Mouse (Mus musculus) erythroblast, adult 5-6 weeks (primary cell): ENCODE data around the gene Mre11a. TPM values are rescaled to one million over a fixed set of nuclear protein-coding genes. Genes with fewer than 3 reads are reported as not detected.
"Not testable (repeated sequence)": the region's sequence is repeated elsewhere in the genome, so short reads cannot be mapped to it uniquely, and the experiment has no call there.

Source experiments
- ATAC-seq: replicated peaks from 2 replicates; pipeline ENCODE4 v1.8.0; 2016; ENCODE audit warnings: moderate number of reproducible peaks, mild to moderate bottlenecking, moderate TSS enrichment, inconsistent platforms; ENCODE audit not compliant: poor library complexity, low FRiP score, severe bottlenecking
- total RNA-seq, 2 experiments: library from RNA; stranded (forward) in 1 of 2; stranded (reverse) in 1 of 2; fragments of 150-400 nt in 1 of 2; fragments of 200-764, 138-1000 nt in 1 of 2; gene quantifications; 2 replicates each; pipeline versions ENCODE4 v1.2.3 to v1.2.4; 2015 to 2017; ENCODE audit warnings: low replicate concordance in 2 of 2

Gene Mre11a
- total RNA-seq, 2 experiments from 2014 or later = 15.0 to 22.3 TPM

DNA sequence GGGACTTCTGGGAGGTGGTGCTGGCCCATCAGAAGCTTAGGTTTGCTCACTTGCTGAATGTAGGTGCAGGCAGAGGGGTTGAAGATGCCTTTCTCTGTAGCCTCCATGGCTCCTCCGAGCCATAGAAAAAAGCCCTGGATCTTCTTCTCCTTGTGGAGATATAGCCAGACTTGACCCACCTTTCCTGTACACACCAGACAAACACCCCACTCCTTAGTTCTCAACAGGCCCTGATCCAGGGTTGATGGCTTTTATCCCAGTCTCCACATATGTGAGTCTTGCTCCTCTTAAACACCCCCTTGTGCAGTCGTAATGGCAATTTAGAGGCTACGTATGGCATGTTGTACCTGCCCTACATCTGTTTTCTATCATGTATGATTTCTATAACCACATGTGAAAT lies 78.7 kb downstream of the Mre11a start:
- no peak for ATAC-seq

DNA sequence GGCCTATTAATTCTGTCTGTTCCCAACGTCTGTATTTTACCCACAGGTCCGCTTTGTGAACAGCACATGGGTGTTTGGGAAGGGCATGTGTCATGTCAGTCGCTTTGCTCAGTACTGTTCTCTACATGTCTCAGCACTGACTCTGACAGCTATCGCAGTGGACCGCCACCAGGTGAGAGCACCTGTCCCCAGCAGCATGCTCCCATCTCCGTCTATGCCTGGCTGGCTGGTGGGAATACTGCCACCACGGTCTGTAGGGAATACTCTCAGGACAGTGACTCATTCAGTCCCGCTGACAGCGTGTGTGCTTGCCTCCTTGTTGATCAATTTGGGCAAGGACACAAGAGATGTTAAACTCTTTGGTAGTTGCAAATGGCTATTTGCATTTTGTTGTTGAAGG lies 80.3 kb downstream of the Mre11a start:
- no peak for ATAC-seq

DNA sequence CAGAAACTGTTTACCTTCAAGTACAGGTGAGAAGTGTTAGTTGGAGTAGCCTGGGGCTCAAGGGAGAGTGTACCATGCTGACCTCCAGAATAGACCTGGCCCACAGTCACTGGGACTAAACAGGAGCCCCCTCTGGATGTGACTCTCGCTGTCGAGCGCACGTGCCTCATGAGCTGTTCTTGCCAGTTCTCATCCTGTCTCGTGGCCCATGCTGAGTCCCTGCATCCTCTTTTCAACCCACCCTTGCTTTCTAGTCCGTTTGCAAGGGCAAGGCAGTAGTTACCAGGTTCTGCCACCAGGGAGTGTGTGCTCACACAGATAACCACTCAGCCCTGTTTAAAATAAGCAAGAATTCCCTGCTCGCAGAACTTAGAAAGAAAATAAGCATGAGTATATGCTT lies 82.5 kb downstream of the Mre11a start:
- no peak for ATAC-seq

GRCm38 (mm10) chr9:14868326-14868725 lies 83.9 kb downstream of the Mre11a start:
- ATAC-seq = no peak

DNA sequence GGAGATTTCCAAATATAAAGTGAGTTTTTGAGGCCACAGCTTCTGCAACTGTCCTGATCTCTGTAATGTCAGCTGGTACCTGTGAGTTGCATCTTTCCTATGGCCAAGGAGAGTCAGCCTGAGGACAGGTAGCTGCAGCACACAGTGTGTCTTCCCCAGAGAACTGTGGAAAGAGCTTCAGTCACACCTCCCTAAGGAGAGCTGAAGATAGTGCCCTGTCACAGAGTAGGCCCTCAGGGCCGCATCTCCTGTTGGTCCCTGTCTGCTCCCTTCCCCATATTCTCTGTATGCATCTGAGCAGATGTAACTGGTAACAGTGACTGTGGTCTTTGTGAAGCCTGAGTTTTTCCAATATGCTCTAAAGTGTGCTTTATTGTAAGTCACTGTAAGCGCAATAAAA lies 85.9 kb downstream of the Mre11a start:
- ATAC-seq = no peak

GRCm38 (mm10) chr9:14870802-14871201 lies 86.3 kb downstream of the Mre11a start:
- ATAC-seq = no peak

- ATAC-seq = no peak
Measured at GRCm38 (mm10) chr9:14871536-14871935, 87.1 kb downstream of the Mre11a start.

DNA sequence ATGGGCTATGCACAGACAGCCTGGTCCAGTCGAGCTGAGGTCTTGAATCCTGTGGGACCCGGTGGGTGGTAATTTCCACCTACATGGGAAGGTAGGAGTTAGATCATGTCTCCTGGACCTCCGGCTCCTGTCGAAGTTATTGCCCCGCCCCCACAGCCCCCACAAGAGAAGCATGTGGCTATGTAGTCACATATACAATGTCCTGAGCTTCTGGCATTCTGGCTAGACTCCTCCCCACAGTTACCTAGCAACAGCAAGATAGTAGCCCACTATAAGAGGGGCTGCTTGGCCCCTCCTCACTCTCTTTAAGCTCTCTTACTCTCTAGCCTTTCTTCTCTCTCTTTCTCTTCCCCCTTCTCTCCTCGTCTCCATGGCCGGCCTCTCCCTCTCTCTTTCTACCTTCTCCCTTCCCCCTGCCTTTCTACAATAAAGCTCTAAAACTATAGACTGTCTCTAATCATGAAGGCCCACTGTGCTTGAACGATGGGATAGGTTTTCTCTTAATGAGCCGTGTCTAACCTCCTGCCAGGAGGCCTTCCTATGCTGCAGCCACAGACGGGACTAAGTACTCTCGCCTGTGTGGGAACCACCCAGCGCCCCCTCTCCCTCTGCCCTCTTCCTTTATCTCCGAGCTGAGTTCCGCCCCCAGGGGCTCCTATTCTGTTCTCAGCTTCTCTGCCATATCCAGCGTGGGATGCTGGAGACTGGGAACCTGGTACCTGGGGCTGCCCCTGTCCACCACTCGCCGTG lies 87.9 kb downstream of the Mre11a start:
- ATAC-seq = no peak

DNA sequence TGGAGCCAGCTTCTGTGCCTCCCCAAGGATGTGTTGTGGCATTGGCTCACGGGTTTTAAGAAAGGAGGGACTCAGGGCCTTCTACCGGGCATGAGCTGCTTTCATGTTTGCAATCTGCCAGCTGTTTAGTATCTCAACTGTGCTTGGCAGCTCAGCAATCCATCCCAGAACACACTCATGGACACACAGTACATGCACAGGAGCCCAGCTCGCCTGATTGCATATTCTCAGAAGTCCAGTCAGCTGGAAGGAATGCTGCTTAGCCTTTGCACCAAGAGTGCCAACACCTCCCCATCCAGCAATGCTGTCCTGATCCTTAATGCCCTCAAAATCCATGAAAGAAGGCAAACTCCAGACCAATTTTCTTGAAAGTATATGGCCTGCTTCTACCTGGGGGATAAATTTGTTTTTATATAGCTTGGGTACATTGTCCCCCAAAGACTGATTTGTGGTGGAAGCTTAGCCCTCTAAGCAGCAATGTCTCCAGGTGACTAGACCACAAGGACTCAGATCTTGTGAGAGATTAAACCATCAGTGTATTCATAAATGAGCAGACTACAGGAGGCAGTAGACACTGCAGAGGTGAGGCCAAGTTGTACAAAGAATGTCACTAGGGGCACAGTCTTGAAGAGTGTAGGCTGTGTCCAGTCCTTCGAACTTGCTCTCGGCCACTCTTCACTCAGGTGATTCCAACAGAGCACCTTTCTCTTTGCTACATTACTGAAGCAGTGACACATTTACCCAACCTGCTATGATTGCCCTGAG lies 91.5 kb downstream of the Mre11a start:
- no peak for ATAC-seq

- not testable (repeated sequence) for ATAC-seq
Measured at GRCm38 (mm10) chr9:14876566-14876965, 92.1 kb downstream of the Mre11a start.

- ATAC-seq = no peak
Measured at GRCm38 (mm10) chr9:14884641-14885040, 100.2 kb downstream of the Mre11a start.

DNA sequence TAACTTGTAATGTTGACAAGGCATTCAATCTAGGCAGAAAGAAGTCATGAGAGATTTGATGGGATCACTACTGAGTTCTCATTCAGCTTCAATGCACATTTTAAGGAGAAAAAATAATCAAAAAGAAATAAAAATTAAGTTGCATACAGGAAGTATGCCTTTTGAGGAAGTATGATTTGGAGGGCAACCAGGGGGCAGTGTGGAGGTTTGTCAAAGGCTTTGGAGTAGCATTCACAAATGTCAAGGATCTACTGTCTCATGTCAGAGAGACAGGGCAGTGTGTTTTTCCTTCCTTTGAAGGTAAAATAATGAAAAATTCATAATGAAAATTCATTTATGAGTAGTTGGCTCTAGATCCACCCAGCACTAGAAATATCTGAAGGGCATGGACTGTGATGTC lies 100.7 kb downstream of the Mre11a start:
- ATAC-seq = no peak

- ATAC-seq = no peak
Measured at GRCm38 (mm10) chr9:14885954-14886353, 101.5 kb downstream of the Mre11a start.

Other genes with a start within 250 kb of the Mre11a start
- 0.21 TPM in 1 of 2 replicates, not detected in the other for gene Amotl1, start 139.6 kb upstream of the Mre11a start, total RNA-seq (2015; ENCODE audit: low replicate concordance)
- not detected in 2 replicates for gene Amotl1, start 139.6 kb upstream of the Mre11a start, total RNA-seq (2017; ENCODE audit: low replicate concordance)
- gene Piwil4, start 43.9 kb upstream of the Mre11a start, total RNA-seq (2015; ENCODE audit: low replicate concordance) = not detected in 2 replicates
- not detected in 2 replicates for gene Piwil4, start 43.9 kb upstream of the Mre11a start, total RNA-seq (2017; ENCODE audit: low replicate concordance)
- 2.3 and 3.7 TPM in 2 replicates for gene Fut4, start 32.3 kb upstream of the Mre11a start, total RNA-seq (2015; ENCODE audit: low replicate concordance)
- gene Fut4, start 32.3 kb upstream of the Mre11a start, total RNA-seq (2017; ENCODE audit: low replicate concordance) = 1.4 and 2.1 TPM in 2 replicates
- gene 1700012B09Rik, start 13.6 kb upstream of the Mre11a start, total RNA-seq (2015; ENCODE audit: low replicate concordance) = not detected in 2 replicates
- gene 1700012B09Rik, start 13.6 kb upstream of the Mre11a start, total RNA-seq (2017; ENCODE audit: low replicate concordance) = not detected in 2 replicates
- 5.9 and 21.3 TPM in 2 replicates for gene Ankrd49, start 202 bp downstream of the Mre11a start, total RNA-seq (2015; ENCODE audit: low replicate concordance)
- 13.6 and 18.0 TPM in 2 replicates for gene Ankrd49, start 202 bp downstream of the Mre11a start, total RNA-seq (2017; ENCODE audit: low replicate concordance)
- gene Gpr83, start 75.6 kb downstream of the Mre11a start, total RNA-seq (2015; ENCODE audit: low replicate concordance) = not detected in 2 replicates
- gene Gpr83, start 75.6 kb downstream of the Mre11a start, total RNA-seq (2017; ENCODE audit: low replicate concordance) = 0.28 TPM in 1 of 2 replicates, not detected in the other
- not detected in 2 replicates for gene Izumo1r, start 119.3 kb downstream of the Mre11a start, total RNA-seq (2015; ENCODE audit: low replicate concordance)
- not detected in 2 replicates for gene Izumo1r, start 119.3 kb downstream of the Mre11a start, total RNA-seq (2017; ENCODE audit: low replicate concordance)